Mouse (Mus musculus): ENCODE data around the gene Lars2. TPM values are rescaled to one million over a fixed set of nuclear protein-coding genes. Genes with fewer than 3 reads are reported as not detected.
"Not testable (repeated sequence)": the region's sequence is repeated elsewhere in the genome, so short reads cannot be mapped to it uniquely, and the experiment has no call there.

The Lars2 gene
- polyA plus RNA-seq, 1 experiment from 2014 or later: 1,510 TPM

DNA sequence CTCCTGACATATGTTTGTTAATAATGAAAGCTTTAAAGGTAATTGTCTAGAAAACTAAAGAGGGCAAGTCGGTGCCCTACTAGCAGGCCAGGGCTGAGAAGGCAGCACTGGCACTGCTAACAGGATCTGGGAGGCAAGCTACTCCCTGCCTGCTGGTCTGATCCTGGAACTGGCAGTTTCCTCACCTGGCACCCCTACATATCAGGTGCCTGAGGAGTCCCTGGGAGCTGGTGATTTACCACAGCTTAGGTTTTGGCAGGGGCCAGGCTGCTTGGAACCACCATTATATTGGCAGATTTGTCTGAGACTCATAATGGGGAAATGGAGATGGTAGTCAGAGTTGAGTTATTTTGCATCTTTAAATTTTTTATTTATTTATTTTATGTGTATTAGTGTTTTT lies 38.5 kb downstream of the Lars2 start:
- H3K27me3 ChIP-seq (replicated peaks; ENCODE audit: control insufficient read depth, insufficient read depth, low read length): no peaks in the 10 kb centered on the region
- no peak for ATAC-seq
- no peak overlapping the region for H3K4me2 ChIP-seq (ENCODE audit: low read length)
- no peak overlapping the region for H3K27ac ChIP-seq (ENCODE audit: low read depth, low read length)
- no peak for DNase-seq (ENCODE audit: low spot score)
- H3K9me3 ChIP-seq (replicated peaks; ENCODE audit: control insufficient read depth, low read length): no peaks in the 10 kb centered on the region
- H3K4me1 ChIP-seq (ENCODE audit: control insufficient read depth, insufficient read depth, low read length): no peaks in the 10 kb centered on the region
- H3K4me3 ChIP-seq (ENCODE audit: low read depth, low read length): no peak overlapping the region
- no peak overlapping the region for H3K9ac ChIP-seq (ENCODE audit: low read length)
- H3K36me3 ChIP-seq (ENCODE audit: control insufficient read depth, insufficient read depth, low read length): no peaks in the 10 kb centered on the region
- 84% methylated on average over 1 of the region's 1 CpGs for WGBS

DNA sequence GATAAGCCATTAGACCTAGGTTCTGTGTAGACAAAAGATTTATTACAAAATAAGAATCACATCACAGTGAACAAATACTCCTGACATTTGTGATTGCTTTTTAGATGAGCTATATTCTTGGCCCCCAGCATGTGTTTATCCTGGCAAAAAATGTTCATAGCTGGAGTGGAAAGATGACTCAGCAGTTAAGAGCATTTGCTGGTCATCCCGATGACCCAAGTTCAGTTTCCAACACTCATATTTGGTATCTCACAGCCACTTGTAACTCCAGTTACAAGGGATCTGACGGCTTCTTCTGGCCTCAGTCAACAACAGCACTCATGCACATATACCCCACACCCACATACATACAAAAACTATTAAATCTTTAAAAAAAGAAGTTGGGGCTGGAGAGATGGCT lies 42.0 kb downstream of the Lars2 start:
- DNase-seq (ENCODE audit: low spot score) (no peak), ATAC-seq (no peak)
- H3K9me3 ChIP-seq (replicated peaks; ENCODE audit: control insufficient read depth, low read length): no peaks in the 10 kb centered on the region
- peaks cover 11% of the 10 kb centered on the region; the same call in 1 of the 2 replicates for H3K36me3 ChIP-seq (ENCODE audit: control insufficient read depth, insufficient read depth, low read length)
- no peaks in the 10 kb centered on the region for H3K4me1 ChIP-seq (ENCODE audit: control insufficient read depth, insufficient read depth, low read length)
- no peak overlapping the region for H3K9ac ChIP-seq (ENCODE audit: low read length)
- no peak overlapping the region for H3K27ac ChIP-seq (ENCODE audit: low read depth, low read length)
- H3K4me2 ChIP-seq (ENCODE audit: low read length): no peak overlapping the region
- 92% methylated on average over 2 of the region's 2 CpGs for WGBS
- no peaks in the 10 kb centered on the region for H3K27me3 ChIP-seq (replicated peaks; ENCODE audit: control insufficient read depth, insufficient read depth, low read length)
- H3K4me3 ChIP-seq (ENCODE audit: low read depth, low read length): no peak overlapping the region

DNA sequence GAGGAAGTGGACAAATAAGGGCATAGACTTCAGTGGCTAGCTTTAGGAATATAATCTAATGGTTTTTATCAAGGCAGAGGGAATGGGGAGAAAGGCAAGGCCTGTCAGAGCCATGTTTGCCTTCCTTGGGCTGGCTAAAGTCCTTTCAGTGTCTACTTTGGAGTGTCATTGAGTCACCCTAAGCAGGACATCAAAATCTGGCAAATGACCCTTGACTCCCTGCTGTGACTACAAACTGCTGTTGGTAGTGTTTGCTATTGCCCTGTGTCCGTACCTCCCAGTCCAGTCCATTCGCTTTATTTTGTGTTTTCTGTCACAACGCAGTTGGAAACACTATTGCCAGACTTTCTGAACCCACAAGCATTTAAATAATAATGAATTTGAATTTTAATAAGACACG lies 63.1 kb downstream of the Lars2 start:
- Histone ChIP-seq H3K4me1 (ENCODE audit: control insufficient read depth, insufficient read depth, low read length) (no peaks in the 10 kb centered on the region), H3K36me3 (ENCODE audit: control insufficient read depth, insufficient read depth, low read length) (peaks cover 14% of the 10 kb centered on the region; the same call in 1 of the 2 replicates), H3K27ac (ENCODE audit: low read depth, low read length) (no peak overlapping the region), H3K9me3 (replicated peaks; ENCODE audit: control insufficient read depth, low read length) (no peaks in the 10 kb centered on the region), H3K9ac (ENCODE audit: low read length) (no peak overlapping the region), H3K4me2 (ENCODE audit: low read length) (no peak overlapping the region), H3K4me3 (ENCODE audit: low read depth, low read length) (no peak overlapping the region), H3K27me3 (replicated peaks; ENCODE audit: control insufficient read depth, insufficient read depth, low read length) (no peaks in the 10 kb centered on the region)
- 89% methylated on average over 4 of the region's 4 CpGs for WGBS
- DNase-seq (ENCODE audit: low spot score) (no peak), ATAC-seq (no peak)

DNA sequence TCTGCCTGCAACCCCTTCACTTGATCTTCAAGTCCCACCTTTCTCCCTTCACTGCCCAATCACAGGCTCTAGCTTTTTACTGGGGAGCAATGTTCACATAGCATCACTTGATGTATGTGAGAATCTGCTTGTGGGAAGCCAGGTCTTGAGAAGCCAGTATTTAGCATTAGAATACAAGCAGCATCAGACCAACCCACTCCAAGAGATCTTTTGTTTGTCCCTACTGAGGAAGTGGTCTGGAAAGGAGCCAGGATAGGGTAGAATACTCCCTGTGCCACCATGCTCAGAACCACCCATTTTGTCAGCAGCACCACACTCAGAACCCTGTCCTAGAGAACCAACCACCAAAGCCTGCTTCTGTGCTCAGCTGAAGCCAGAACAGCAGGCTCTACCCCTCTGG lies 64.2 kb downstream of the Lars2 start:
- Histone ChIP-seq H3K27ac (ENCODE audit: low read depth, low read length) (no peak overlapping the region), H3K36me3 (ENCODE audit: control insufficient read depth, insufficient read depth, low read length) (peaks cover 14% of the 10 kb centered on the region), H3K4me3 (ENCODE audit: low read depth, low read length) (no peak overlapping the region), H3K4me1 (ENCODE audit: control insufficient read depth, insufficient read depth, low read length) (no peaks in the 10 kb centered on the region), H3K9me3 (replicated peaks; ENCODE audit: control insufficient read depth, low read length) (no peaks in the 10 kb centered on the region), H3K4me2 (ENCODE audit: low read length) (no peak overlapping the region), H3K27me3 (replicated peaks; ENCODE audit: control insufficient read depth, insufficient read depth, low read length) (no peaks in the 10 kb centered on the region), H3K9ac (ENCODE audit: low read length) (no peak overlapping the region)
- DNase-seq (ENCODE audit: low spot score) (peak; percentile 19), ATAC-seq (0 out of 2 replicates have a peak, but pooled peaks have one; percentile 32)

DNA sequence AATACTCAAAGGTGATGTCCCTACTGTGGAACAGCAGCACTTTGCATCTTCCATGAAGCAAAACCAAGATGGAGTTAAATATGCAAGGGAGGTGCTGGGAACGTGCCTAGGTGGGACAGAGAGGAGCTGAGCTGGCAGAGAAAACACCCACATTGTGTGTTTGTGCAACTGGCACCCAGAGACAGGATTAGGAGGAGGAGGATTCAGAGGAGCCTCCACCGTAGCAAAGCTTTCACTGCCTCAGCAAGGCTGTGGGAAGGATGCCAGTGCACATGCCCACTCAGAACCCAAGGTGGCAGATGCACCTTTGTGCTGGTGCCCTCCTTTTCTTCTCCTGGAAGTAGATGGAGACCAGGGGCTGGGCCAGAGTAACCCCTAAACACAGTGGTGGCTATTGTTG lies 71.5 kb downstream of the Lars2 start:
- no peaks in the 10 kb centered on the region for H3K9me3 ChIP-seq (replicated peaks; ENCODE audit: control insufficient read depth, low read length)
- no peak overlapping the region for H3K4me2 ChIP-seq (ENCODE audit: low read length)
- no peak overlapping the region for H3K4me3 ChIP-seq (ENCODE audit: low read depth, low read length)
- no peak for DNase-seq (ENCODE audit: low spot score)
- no peaks in the 10 kb centered on the region for H3K4me1 ChIP-seq (ENCODE audit: control insufficient read depth, insufficient read depth, low read length)
- H3K27me3 ChIP-seq (replicated peaks; ENCODE audit: control insufficient read depth, insufficient read depth, low read length): no peaks in the 10 kb centered on the region
- H3K36me3 ChIP-seq (ENCODE audit: control insufficient read depth, insufficient read depth, low read length): peaks cover 30% of the 10 kb centered on the region
- H3K9ac ChIP-seq (ENCODE audit: low read length): no peak overlapping the region
- no peak for ATAC-seq
- 58% methylated on average over 2 of the region's 2 CpGs for WGBS
- no peak overlapping the region for H3K27ac ChIP-seq (ENCODE audit: low read depth, low read length)

DNA sequence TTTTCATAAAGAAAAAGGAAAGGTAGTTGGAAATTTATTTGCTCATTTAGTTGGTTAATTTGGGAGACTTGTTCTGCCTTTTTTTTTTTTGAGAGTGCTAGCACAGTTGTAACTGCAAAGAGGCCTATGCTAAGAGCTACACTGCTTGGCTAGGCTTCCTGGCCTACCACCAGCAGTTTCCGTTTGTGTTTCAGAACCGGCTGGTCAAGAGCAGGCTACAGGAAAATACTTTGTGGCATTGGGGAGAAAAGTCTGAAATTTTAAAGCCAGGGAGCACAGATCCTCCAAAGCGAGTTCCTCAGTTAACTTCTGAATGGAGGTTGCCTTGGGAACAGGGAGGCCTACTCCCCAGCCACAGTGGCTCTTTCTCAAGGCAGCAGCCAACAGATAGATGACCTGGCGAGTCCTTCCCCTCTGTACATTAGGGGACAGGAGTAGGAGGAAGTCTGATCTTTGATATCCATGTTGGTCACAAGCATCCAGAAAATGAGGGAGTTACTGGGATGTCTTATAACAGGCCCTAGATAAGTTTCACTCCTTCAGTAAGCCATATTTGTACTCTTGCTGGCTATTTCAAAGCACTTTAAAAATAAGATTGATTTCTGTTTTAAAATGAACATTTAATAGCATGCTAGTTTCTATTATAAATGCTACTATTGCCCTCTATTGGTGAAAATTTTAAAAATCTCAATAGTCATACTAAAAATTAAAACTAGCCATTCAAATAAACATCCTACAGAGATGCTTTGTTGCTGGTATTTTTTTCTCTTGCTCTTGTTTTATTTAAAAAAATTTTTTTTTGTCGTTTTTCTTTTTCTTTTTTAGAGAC lies 73.7 kb downstream of the Lars2 start:
- WGBS: 57% methylated on average over 5 of the region's 5 CpGs

DNA sequence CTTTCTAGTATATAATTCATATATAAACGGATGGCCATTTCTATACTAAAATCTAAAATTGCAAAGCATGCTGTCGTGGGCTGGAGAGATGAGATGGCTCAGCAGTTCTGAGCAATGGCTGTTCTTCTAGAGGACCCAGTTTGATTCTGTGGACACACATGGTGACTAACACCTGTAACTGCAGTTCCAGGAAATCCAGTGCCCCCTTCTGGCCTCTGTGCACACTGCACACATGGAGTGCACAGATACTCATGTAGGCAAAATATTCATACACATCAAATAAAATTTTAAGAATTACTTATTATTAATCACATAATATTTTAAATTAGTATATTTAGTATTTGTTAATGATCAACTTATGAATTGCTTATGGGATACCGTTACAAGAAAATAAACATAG lies 80.4 kb downstream of the Lars2 start:
- not testable (repeated sequence) for H3K27me3 ChIP-seq (replicated peaks; ENCODE audit: control insufficient read depth, insufficient read depth, low read length); H3K9me3 ChIP-seq (replicated peaks; ENCODE audit: control insufficient read depth, low read length); H3K36me3 ChIP-seq (ENCODE audit: control insufficient read depth, insufficient read depth, low read length); H3K4me2 ChIP-seq (ENCODE audit: low read length); H3K27ac ChIP-seq (ENCODE audit: low read depth, low read length); DNase-seq (ENCODE audit: low spot score); ATAC-seq; H3K9ac ChIP-seq (ENCODE audit: low read length); H3K4me3 ChIP-seq (ENCODE audit: low read depth, low read length); H3K4me1 ChIP-seq (ENCODE audit: control insufficient read depth, insufficient read depth, low read length)
- WGBS: 100% methylated on average over 2 of the region's 3 CpGs

More for the DNA sequence above, 73.7 kb downstream of the Lars2 start:
- ATAC-seq: no peak
- no peak overlapping the region for H3K27ac ChIP-seq (ENCODE audit: low read depth, low read length)
- no peaks in the 10 kb centered on the region for H3K4me1 ChIP-seq (ENCODE audit: control insufficient read depth, insufficient read depth, low read length)
- H3K4me2 ChIP-seq (ENCODE audit: low read length): no peak overlapping the region
- no peaks in the 10 kb centered on the region for H3K27me3 ChIP-seq (replicated peaks; ENCODE audit: control insufficient read depth, insufficient read depth, low read length)
- H3K9me3 ChIP-seq (replicated peaks; ENCODE audit: control insufficient read depth, low read length): no peaks in the 10 kb centered on the region
- H3K9ac ChIP-seq (ENCODE audit: low read length): no peak overlapping the region
- H3K4me3 ChIP-seq (ENCODE audit: low read depth, low read length): no peak overlapping the region
- peaks cover 33% of the 10 kb centered on the region for H3K36me3 ChIP-seq (ENCODE audit: control insufficient read depth, insufficient read depth, low read length)
- DNase-seq (ENCODE audit: low spot score): peak; percentile 68

DNA sequence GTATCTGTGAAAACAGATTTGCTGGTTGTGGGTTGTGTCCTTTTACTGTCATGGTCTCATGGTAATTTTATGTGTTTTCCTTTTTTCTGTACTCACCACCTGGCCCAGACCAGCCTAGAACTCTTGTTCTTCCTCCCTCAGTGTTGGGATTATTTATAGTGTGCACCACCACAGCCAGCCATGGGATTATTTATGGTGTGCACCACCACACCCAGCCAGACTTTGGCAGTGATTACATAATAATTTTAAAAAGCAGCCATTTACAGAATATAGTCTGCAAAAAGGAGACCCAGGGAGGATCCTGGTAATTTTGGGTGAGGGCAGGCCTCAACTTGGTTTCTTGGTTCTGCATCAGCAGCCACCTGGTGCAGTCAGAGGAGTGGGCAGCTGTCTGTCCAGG lies 81.9 kb downstream of the Lars2 start:
- ATAC-seq (no peak), DNase-seq (ENCODE audit: low spot score) (no peak)
- Histone ChIP-seq H3K9me3 (replicated peaks; ENCODE audit: control insufficient read depth, low read length) (no peaks in the 10 kb centered on the region), H3K4me1 (ENCODE audit: control insufficient read depth, insufficient read depth, low read length) (no peaks in the 10 kb centered on the region), H3K36me3 (ENCODE audit: control insufficient read depth, insufficient read depth, low read length) (peaks cover 10% of the 10 kb centered on the region), H3K4me2 (ENCODE audit: low read length) (no peak overlapping the region), H3K27me3 (replicated peaks; ENCODE audit: control insufficient read depth, insufficient read depth, low read length) (no peaks in the 10 kb centered on the region), H3K27ac (ENCODE audit: low read depth, low read length) (no peak overlapping the region), H3K9ac (ENCODE audit: low read length) (no peak overlapping the region), H3K4me3 (ENCODE audit: low read depth, low read length) (no peak overlapping the region)

DNA sequence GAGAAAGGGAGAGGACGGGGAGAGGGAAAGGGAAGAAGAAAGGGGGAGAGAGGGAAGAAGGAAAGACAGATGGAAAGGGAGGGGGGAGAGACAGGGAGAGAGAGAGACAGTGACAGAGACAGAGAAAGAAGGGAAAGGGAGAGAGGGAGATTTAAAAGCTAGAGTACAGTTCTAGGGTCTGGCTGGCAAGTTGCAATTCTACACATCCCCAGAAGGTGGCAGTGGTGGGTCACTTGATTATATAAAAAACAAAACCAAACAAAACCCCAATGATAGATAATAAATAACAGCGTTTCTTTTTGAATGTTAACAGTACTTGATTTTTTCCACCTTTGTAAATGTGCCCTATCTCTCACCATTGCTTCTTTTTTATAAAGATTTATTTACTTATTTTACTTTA lies 83.4 kb downstream of the Lars2 start:
- DNase-seq (ENCODE audit: low spot score) (peak; percentile 73), ATAC-seq (peak; percentile 52; the same call in 1 of the 2 replicates)
- Histone ChIP-seq H3K4me1 (ENCODE audit: control insufficient read depth, insufficient read depth, low read length) (no peaks in the 10 kb centered on the region), H3K4me2 (ENCODE audit: low read length) (no peak overlapping the region), H3K9me3 (replicated peaks; ENCODE audit: control insufficient read depth, low read length) (no peaks in the 10 kb centered on the region), H3K4me3 (ENCODE audit: low read depth, low read length) (no peak overlapping the region), H3K27ac (ENCODE audit: low read depth, low read length) (no peak overlapping the region), H3K27me3 (replicated peaks; ENCODE audit: control insufficient read depth, insufficient read depth, low read length) (no peaks in the 10 kb centered on the region), H3K9ac (ENCODE audit: low read length) (no peak overlapping the region), H3K36me3 (ENCODE audit: control insufficient read depth, insufficient read depth, low read length) (peaks cover 24% of the 10 kb centered on the region)
- WGBS: 43% methylated on average over 2 of the region's 2 CpGs

All from forebrain, embryonic 14.5 days (tissue).